Mouse (Mus musculus) MEL (cell line): ENCODE results near the gene Appbp2.

Source experiments
- CTCF ChIP-seq, 3 experiments: IDR thresholded peaks in 2 of 3; conservative IDR thresholded peaks in 1 of 3; 2 replicates each; pipeline ENCODE4 v1.5.1; 2011 to 2012; ENCODE audit warnings: low read length in 3 of 3, low read depth in 2 of 3, mild to moderate bottlenecking in 2 of 3, improper control_type of control experiment in 1 of 3, inconsistent platforms in 1 of 3, mixed read lengths in 1 of 3, moderate library complexity in 1 of 3; ENCODE audit not compliant: control insufficient read depth in 1 of 3, insufficient read depth in 1 of 3, poor library complexity in 1 of 3, severe bottlenecking in 1 of 3
- E2F4 ChIP-seq: IDR thresholded peaks from 2 replicates; pipeline ENCODE4 v1.6.1; 2011; ENCODE audit warnings: low read depth, low read length, improper control_type of control experiment, borderline replicate concordance
- EP300 ChIP-seq, 2 experiments: IDR thresholded peaks; 2 replicates each; pipeline ENCODE4 v1.6.1; 2011; ENCODE audit warnings: improper control_type of control experiment in 2 of 2, low read length in 2 of 2, low read depth in 1 of 2, mild to moderate bottlenecking in 1 of 2
- GATA1 ChIP-seq: IDR thresholded peaks from 2 replicates; pipeline ENCODE4 v1.6.1; 2011; ENCODE audit warnings: low read depth, low read length, improper control_type of control experiment
- MAX ChIP-seq: IDR thresholded peaks from 2 replicates; pipeline ENCODE4 v1.6.1; 2011; ENCODE audit warnings: low read length, improper control_type of control experiment
- MAZ ChIP-seq: IDR thresholded peaks from 2 replicates; pipeline ENCODE4 v1.6.1; 2012; ENCODE audit warnings: low read depth, mild to moderate bottlenecking, inconsistent platforms, low read length, improper control_type of control experiment
- MXI1 ChIP-seq: IDR thresholded peaks from 2 replicates; pipeline ENCODE4 v1.6.1; 2011; ENCODE audit warnings: mild to moderate bottlenecking, low read depth, low read length, improper control_type of control experiment
- RAD21 ChIP-seq: IDR thresholded peaks from 2 replicates; pipeline ENCODE4 v1.6.1; 2011; ENCODE audit warnings: mild to moderate bottlenecking, low read depth, low read length, improper control_type of control experiment
- TAL1 ChIP-seq: IDR thresholded peaks from 2 replicates; pipeline ENCODE4 v1.6.1; 2012; ENCODE audit warnings: mild to moderate bottlenecking, inconsistent platforms, low read length, moderate library complexity, mixed read lengths

- no peak for TF ChIP-seq CTCF (IDR thresholded peaks at IDR 0.05 in 2 of 3, conservative IDR thresholded peaks at IDR 0.05 in 1 of 3; ENCODE audit: control insufficient read depth in 1 of 3, insufficient read depth in 1 of 3, low read depth in 2 of 3, low read length in 3 of 3, poor library complexity in 1 of 3, severe bottlenecking in 1 of 3)
- no peak for TF ChIP-seq RAD21
- TF ChIP-seq TAL1 = no peak
- TF ChIP-seq MAX = no peak
- no peak for TF ChIP-seq EP300 (IDR thresholded peaks at IDR 0.05; ENCODE audit: low read depth in 1 of 2, low read length in 2 of 2)
- TF ChIP-seq GATA1 = no peak
- TF ChIP-seq E2F4 = no peak
- TF ChIP-seq MAZ = no peak
- no peak for TF ChIP-seq MXI1
Measured at GRCm38 (mm10) chr11:85198906-85199305, 36.0 kb downstream of the Appbp2 start.
